Mouse (Mus musculus) 3T3-L1 (cell line): Measurements from ENCODE around the gene Mpdz.

ENCODE experiments used
- DNase-seq: peaks from one replicate; pipeline ENCODE4 v3.0.0-alpha.2; 2015; ENCODE audit warnings: low read depth, low spot score

Gene Mpdz

GRCm38 (mm10) chr4:81442078-81442981 lies at the start of gene Mpdz:
TSS of gene Mpdz (minus strand) at chr4:81442815.
- DNase-seq, result peak; percentile 50

- no peak for DNase-seq
These were observed 47.9 kb upstream of the Mpdz start for GRCm38 (mm10) chr4:81490556-81490955.

- DNase-seq, result no peak
These were observed 42.0 kb upstream of the Mpdz start for GRCm38 (mm10) chr4:81484603-81485002.

- DNase-seq, result no peak
These were observed 41.4 kb upstream of the Mpdz start for GRCm38 (mm10) chr4:81483887-81484602.

GRCm38 (mm10) chr4:81483159-81483558 lies 40.5 kb upstream of the Mpdz start:
- no peak for DNase-seq

- no peak for DNase-seq
These were observed 24.2 kb upstream of the Mpdz start for GRCm38 (mm10) chr4:81466821-81467220.

- no peak for DNase-seq
These were observed 22.6 kb upstream of the Mpdz start for GRCm38 (mm10) chr4:81465172-81465571.

- DNase-seq, result no peak
These were observed 19.6 kb upstream of the Mpdz start for GRCm38 (mm10) chr4:81462253-81462652.

GRCm38 (mm10) chr4:81458921-81459320 lies 16.3 kb upstream of the Mpdz start:
- no peak for DNase-seq

GRCm38 (mm10) chr4:81453806-81454205 lies 11.2 kb upstream of the Mpdz start:
- no peak for DNase-seq

GRCm38 (mm10) chr4:81452183-81452582 lies 9.6 kb upstream of the Mpdz start:
- no peak for DNase-seq

GRCm38 (mm10) chr4:81449413-81449812 lies 6.8 kb upstream of the Mpdz start:
- no peak for DNase-seq

- DNase-seq, result peak; percentile 55
These were observed 951 bp upstream of the Mpdz start for GRCm38 (mm10) chr4:81443566-81443965.

GRCm38 (mm10) chr4:81433961-81434360 lies 8.7 kb downstream of the Mpdz start:
- peak; percentile 37 for DNase-seq

GRCm38 (mm10) chr4:81430826-81431225 lies 11.8 kb downstream of the Mpdz start:
- DNase-seq, result peak; percentile 75

- peak; percentile 68 for DNase-seq
These were observed 12.5 kb downstream of the Mpdz start for GRCm38 (mm10) chr4:81430105-81430504.

GRCm38 (mm10) chr4:81429670-81430069 lies 12.9 kb downstream of the Mpdz start:
- peak; percentile 84 for DNase-seq

GRCm38 (mm10) chr4:81423556-81423955 lies 19.1 kb downstream of the Mpdz start:
- DNase-seq, result no peak

GRCm38 (mm10) chr4:81421621-81422020 lies 21.0 kb downstream of the Mpdz start:
- DNase-seq, result no peak

- no peak for DNase-seq
These were observed 27.1 kb downstream of the Mpdz start for GRCm38 (mm10) chr4:81415324-81416026.

- no peak for DNase-seq
These were observed 27.8 kb downstream of the Mpdz start for GRCm38 (mm10) chr4:81414684-81415323.

GRCm38 (mm10) chr4:81396883-81397282 lies 45.7 kb downstream of the Mpdz start:
- no peak for DNase-seq
